ENCODE assay signal across 8 mouse cellular contexts in genomic region chr15:18832263-18832662, GRCm38 (mm10). TPM values are rescaled to one million over a fixed set of nuclear protein-coding genes. Genes with fewer than 3 reads are reported as not detected.
DNase-seq lines count a peak whose midpoint lies in the region; ATAC-seq and TF ChIP-seq lines count a peak whose summit lies in the region.

No protein-coding gene starts in this region.

- H3K4me2 ChIP-seq in intestine, embryonic 15.5 days (replicated peaks): no peak overlapping the region
- no peak overlapping the region for H3K4me2 ChIP-seq in intestine, embryonic 16.5 days (ENCODE audit: low read depth, low read length)
- no peak overlapping the region for H3K4me2 ChIP-seq in forebrain, embryonic 12.5 days

- peak; percentile 34; the same call in 1 of the 2 replicates for ATAC-seq in intestine, embryonic 15.5 days
- ATAC-seq in intestine, embryonic 16.5 days: no peak
- ATAC-seq in forebrain, embryonic 12.5 days (ENCODE audit: low FRiP score): peak; percentile 67; the same call in 1 of the 2 replicates
- no peak for ATAC-seq in monocyte, adult 5-6 weeks (replicated peaks; ENCODE audit: insufficient number of reproducible peaks, low FRiP score, low TSS enrichment, poor library complexity, severe bottlenecking)

- H3K9me3 ChIP-seq in intestine, embryonic 15.5 days: no peaks in the 10 kb centered on the region
- H3K9me3 ChIP-seq in intestine, embryonic 16.5 days (ENCODE audit: control insufficient read depth, low read length): no peaks in the 10 kb centered on the region
- H3K9me3 ChIP-seq in E14TG2a.4 (ENCODE audit: low read length): no peaks in the 10 kb centered on the region
- no peaks in the 10 kb centered on the region for H3K9me3 ChIP-seq in forebrain, embryonic 12.5 days

- H3K36me3 ChIP-seq in intestine, embryonic 15.5 days: no peaks in the 10 kb centered on the region
- H3K36me3 ChIP-seq in intestine, embryonic 16.5 days (ENCODE audit: control insufficient read depth, insufficient read depth, low read length): no peaks in the 10 kb centered on the region
- no peaks in the 10 kb centered on the region for H3K36me3 ChIP-seq in E14TG2a.4 (ENCODE audit: insufficient read depth, low read length)
- no peaks in the 10 kb centered on the region for H3K36me3 ChIP-seq in forebrain, embryonic 12.5 days (replicated peaks)

- peak; percentile 28 for DNase-seq in c-Kit-positive CD71-negative TER-119-negative erythroid progenitor cells, embryonic 14.5 days (ENCODE audit: low read depth)
- peak; percentile 49 for DNase-seq in kidney, postnatal 14 days
- peak; percentile 62 for DNase-seq in mesoderm, embryonic 11.5 days (ENCODE audit: low read depth, low spot score)

- H3K4me3 ChIP-seq in intestine, embryonic 15.5 days (replicated peaks): no peak overlapping the region
- H3K4me3 ChIP-seq in intestine, embryonic 16.5 days (ENCODE audit: low read length): no peak overlapping the region
- no peak overlapping the region for H3K4me3 ChIP-seq in E14TG2a.4 (replicated peaks; ENCODE audit: low read length)
- no peak overlapping the region for H3K4me3 ChIP-seq in forebrain, embryonic 12.5 days (replicated peaks)

- H3K27me3 ChIP-seq in intestine, embryonic 15.5 days (replicated peaks): no peaks in the 10 kb centered on the region
- no peaks in the 10 kb centered on the region for H3K27me3 ChIP-seq in intestine, embryonic 16.5 days (replicated peaks; ENCODE audit: control insufficient read depth, insufficient read depth, low read length)
- no peaks in the 10 kb centered on the region for H3K27me3 ChIP-seq in E14TG2a.4 (ENCODE audit: insufficient read depth, low read length)
- H3K27me3 ChIP-seq in forebrain, embryonic 12.5 days: no peaks in the 10 kb centered on the region

- H3K9ac ChIP-seq in intestine, embryonic 15.5 days: no peak overlapping the region
- no peak overlapping the region for H3K9ac ChIP-seq in intestine, embryonic 16.5 days (ENCODE audit: low read depth, low read length)
- no peak overlapping the region for H3K9ac ChIP-seq in forebrain, embryonic 12.5 days

- peak; percentile 70 for TF ChIP-seq CTCF in E14TG2a.4 (conservative IDR thresholded peaks at IDR 0.05; ENCODE audit: low read length)

- 16% methylated on average over 4 of the region's 4 CpGs for WGBS in intestine, embryonic 15.5 days
- 19% methylated on average over 4 of the region's 4 CpGs for WGBS in intestine, embryonic 16.5 days
- 27% methylated on average over 4 of the region's 4 CpGs for WGBS in forebrain, embryonic 12.5 days

- no peaks in the 10 kb centered on the region for H3K4me1 ChIP-seq in intestine, embryonic 15.5 days (replicated peaks)
- H3K4me1 ChIP-seq in intestine, embryonic 16.5 days (ENCODE audit: control insufficient read depth, insufficient read depth, low read length): no peaks in the 10 kb centered on the region
- H3K4me1 ChIP-seq in E14TG2a.4 (replicated peaks; ENCODE audit: low read depth, low read length): no peaks in the 10 kb centered on the region
- no peaks in the 10 kb centered on the region for H3K4me1 ChIP-seq in forebrain, embryonic 12.5 days

- no peak overlapping the region for H3K27ac ChIP-seq in intestine, embryonic 15.5 days
- H3K27ac ChIP-seq in intestine, embryonic 16.5 days (ENCODE audit: low read length): no peak overlapping the region
- no peak overlapping the region for H3K27ac ChIP-seq in forebrain, embryonic 12.5 days

RNA-seq across cellular contexts. Expression of gene Cdh10, which starts 13.5 kb away (rescaled TPM):
- polyA plus RNA-seq in intestine, embryonic 15.5 days (2015; fragmentation: Nextera tagmentation; extraction: Ambion mirVana): 1.2 and 2.0 TPM in 2 replicates
- 1.0 and 1.2 TPM in 2 replicates for polyA plus RNA-seq in intestine, embryonic 16.5 days (2015; fragmentation: Nextera tagmentation; extraction: Ambion mirVana)
- 6.7 and 7.1 TPM in 2 replicates for polyA plus RNA-seq in forebrain, embryonic 12.5 days (2016; fragmentation: Nextera tagmentation; extraction: Ambion mirVana)
- total RNA-seq in monocyte, adult 5-6 weeks (2017): not detected in 3 replicates

Comparison
In these comparisons a context has a peak if more than half of its experiments do, and no peak if none do; other contexts are left out.
1. ATAC-seq: peak in intestine, embryonic 15.5 days (single experiment) and forebrain, embryonic 12.5 days (single experiment); none in intestine, embryonic 16.5 days (single experiment) and monocyte, adult 5-6 weeks (single experiment).
2. Peak in every context shown above with its lines, with median percentiles within 50 percentile points of each other: DNase-seq.